Mouse (Mus musculus) forebrain, embryonic 13.5 days (tissue): ENCODE data around the gene Lipt2. TPM values are rescaled to one million over a fixed set of nuclear protein-coding genes. Genes with fewer than 3 reads are reported as not detected.

Experiments
- ATAC-seq: fragments of 200-750 bp; cut with Nextera tagmentation; 2 replicates; pipeline ENCODE4 v1.8.0; 2017
- H3K27ac ChIP-seq: fragments of 300-500 bp; sonication (generic); 2 replicates; pipeline ENCODE4 v1.5.1; 2015; ENCODE audit warnings: inconsistent platforms, mild to moderate bottlenecking, moderate library complexity
- H3K27me3 ChIP-seq: fragments of 300-500 bp; sonication (generic); 2 replicates; pipeline ENCODE4 v1.6.1; 2015; ENCODE audit warnings: mild to moderate bottlenecking, inconsistent platforms
- H3K36me3 ChIP-seq: fragments of 300-500 bp; sonication (generic); 2 replicates; pipeline ENCODE4 v1.6.1; 2015; ENCODE audit warnings: mild to moderate bottlenecking, inconsistent platforms; ENCODE audit not compliant: poor library complexity, severe bottlenecking
- H3K4me1 ChIP-seq: fragments of 300-500 bp; sonication (generic); 2 replicates; pipeline ENCODE4 v1.6.1; 2015; ENCODE audit warnings: inconsistent platforms
- H3K4me2 ChIP-seq: fragments of 300-500 bp; sonication (generic); 2 replicates; pipeline ENCODE4 v1.6.1; 2015; ENCODE audit warnings: inconsistent platforms, mild to moderate bottlenecking, moderate library complexity
- H3K4me3 ChIP-seq: fragments of 300-500 bp; sonication (generic); 2 replicates; pipeline ENCODE4 v1.5.1; 2015; ENCODE audit warnings: mild to moderate bottlenecking, inconsistent platforms
- H3K9ac ChIP-seq: fragments of 300-500 bp; sonication (generic); 2 replicates; pipeline ENCODE4 v1.6.1; 2015; ENCODE audit warnings: mild to moderate bottlenecking, inconsistent platforms
- H3K9me3 ChIP-seq: fragments of 300-500 bp; sonication (generic); replicated peaks from 2 replicates; pipeline ENCODE4 v1.6.1; 2016; ENCODE audit warnings: inconsistent platforms
- WGBS: fragments of 180-500 bp; shearing (Covaris S2); methylation state at CpG from one replicate; pipeline ENCODE4 v1.1.7; 2015; 5-methylcytosine and 5-hydroxymethylcytosine counted together
- polyA plus RNA-seq: library from polyadenylated mRNA; unstranded; fragments of >200 nt; fragmentation: Nextera tagmentation; extraction: Ambion mirVana; gene quantifications from 2 replicates; pipeline ENCODE4 v1.2.1, GENCODE M21; 2015

The Lipt2 gene
- 16.3 and 17.1 TPM in 2 replicates for polyA plus RNA-seq

- Histone ChIP-seq H3K36me3 (no peaks in the 10 kb centered on the region), H3K9ac (peak within 1 kb of the TSS; percentile 83), H3K9me3 (no peaks in the 10 kb centered on the region), H3K27me3 (no peaks in the 10 kb centered on the region), H3K27ac (peak within 1 kb of the TSS; percentile 85), H3K4me1 (peaks cover 5% of the 10 kb centered on the region; the same call in 1 of the 2 replicates), H3K4me2 (peak within 1 kb of the TSS; percentile 87), H3K4me3 (peak within 1 kb of the TSS; percentile 87)
- under 1% methylated on average over 78 of the region's 78 CpGs for WGBS
- peak; percentile 97 for ATAC-seq
Observed at GRCm38 (mm10) chr7:100159105-100159841, at the start of gene Lipt2. Lipt2 (plus strand) TSS chr7:100159277.

- H3K4me1 ChIP-seq: no peaks in the 10 kb centered on the region
- no peak for ATAC-seq
- no peaks in the 10 kb centered on the region for H3K9me3 ChIP-seq
- 61% methylated on average over 10 of the region's 10 CpGs for WGBS
- H3K27ac ChIP-seq: no peak overlapping the region
- H3K36me3 ChIP-seq: peaks cover 55% of the 10 kb centered on the region
- no peak overlapping the region for H3K4me2 ChIP-seq
- no peaks in the 10 kb centered on the region for H3K27me3 ChIP-seq
- H3K9ac ChIP-seq: no peak overlapping the region
- H3K4me3 ChIP-seq: no peak overlapping the region
Observed at GRCm38 (mm10) chr7:100111506-100111905, 47.6 kb upstream of the Lipt2 start.

- H3K27ac ChIP-seq: no peak overlapping the region
- 84% methylated on average over 7 of the region's 7 CpGs for WGBS
Observed at GRCm38 (mm10) chr7:100113821-100114220, 45.3 kb upstream of the Lipt2 start.

GRCm38 (mm10) chr7:100114279-100114678 is 44.8 kb upstream of the Lipt2 start:
- H3K27me3 ChIP-seq: no peaks in the 10 kb centered on the region

More at GRCm38 (mm10) chr7:100113821-100114220, 45.3 kb upstream of the Lipt2 start:
- Histone ChIP-seq H3K4me2 (no peak overlapping the region), H3K36me3 (peaks cover 68% of the 10 kb centered on the region), H3K4me1 (no peaks in the 10 kb centered on the region), H3K9ac (no peak overlapping the region), H3K27me3 (no peaks in the 10 kb centered on the region), H3K9me3 (no peaks in the 10 kb centered on the region), H3K4me3 (no peak overlapping the region)
- no peak for ATAC-seq

GRCm38 (mm10) chr7:100120791-100121261 is 38.3 kb upstream of the Lipt2 start:
- Histone ChIP-seq H3K27ac (peak overlapping the region; percentile 75), H3K4me2 (peak overlapping the region; percentile 67), H3K9me3 (no peaks in the 10 kb centered on the region), H3K27me3 (no peaks in the 10 kb centered on the region), H3K9ac (peak overlapping the region; percentile 92), H3K4me3 (peak overlapping the region; percentile 97), H3K4me1 (peaks cover 20% of the 10 kb centered on the region), H3K36me3 (peaks cover 33% of the 10 kb centered on the region)
- 0% methylated on average over 25 of the region's 25 CpGs for WGBS
- peak; percentile 58 for ATAC-seq

More at GRCm38 (mm10) chr7:100114279-100114678, 44.8 kb upstream of the Lipt2 start:
- Histone ChIP-seq H3K4me3 (no peak overlapping the region), H3K4me2 (no peak overlapping the region), H3K9ac (no peak overlapping the region), H3K36me3 (peaks cover 72% of the 10 kb centered on the region), H3K9me3 (no peaks in the 10 kb centered on the region), H3K4me1 (no peaks in the 10 kb centered on the region), H3K27ac (no peak overlapping the region)
- 88% methylated on average over 6 of the region's 6 CpGs for WGBS
- no peak for ATAC-seq

GRCm38 (mm10) chr7:100121376-100121789 is 37.7 kb upstream of the Lipt2 start, which contains the start of gene Pold3:
Pold3 (minus strand) TSS chr7:100121565.
- WGBS: under 1% methylated on average over 33 of the region's 33 CpGs
- peak within 1 kb of the TSS; percentile 75 for H3K27ac ChIP-seq
- H3K9ac ChIP-seq: peak within 1 kb of the TSS; percentile 92
- peak; percentile 97 for ATAC-seq
- no peaks in the 10 kb centered on the region for H3K27me3 ChIP-seq
- peak within 1 kb of the TSS; percentile 67 for H3K4me2 ChIP-seq
- H3K36me3 ChIP-seq: peaks cover 28% of the 10 kb centered on the region
- H3K4me3 ChIP-seq: peak within 1 kb of the TSS; percentile 97
- H3K4me1 ChIP-seq: peaks cover 20% of the 10 kb centered on the region
- H3K9me3 ChIP-seq: no peaks in the 10 kb centered on the region

GRCm38 (mm10) chr7:100123486-100123885 is 35.6 kb upstream of the Lipt2 start:
- Histone ChIP-seq H3K27ac (no peak overlapping the region), H3K9me3 (no peaks in the 10 kb centered on the region), H3K4me1 (peaks cover 20% of the 10 kb centered on the region), H3K36me3 (peaks cover 7% of the 10 kb centered on the region), H3K4me3 (no peak overlapping the region), H3K27me3 (no peaks in the 10 kb centered on the region), H3K9ac (no peak overlapping the region), H3K4me2 (no peak overlapping the region)
- WGBS: 58% methylated on average over 6 of the region's 6 CpGs
- no peak for ATAC-seq

GRCm38 (mm10) chr7:100124211-100124610 is 34.9 kb upstream of the Lipt2 start:
- 79% methylated on average over 2 of the region's 2 CpGs for WGBS
- H3K4me1 ChIP-seq: peaks cover 20% of the 10 kb centered on the region
- no peak overlapping the region for H3K27ac ChIP-seq
- no peak overlapping the region for H3K4me3 ChIP-seq
- H3K9me3 ChIP-seq: no peaks in the 10 kb centered on the region
- H3K27me3 ChIP-seq: no peaks in the 10 kb centered on the region
- H3K36me3 ChIP-seq: 0 out of 2 replicates have a peak, but pooled peaks cover under 1% of the 10 kb centered on the region
- H3K9ac ChIP-seq: no peak overlapping the region
- no peak for ATAC-seq
- no peak overlapping the region for H3K4me2 ChIP-seq

GRCm38 (mm10) chr7:100125166-100125565 is 33.9 kb upstream of the Lipt2 start:
- Histone ChIP-seq H3K4me1 (peaks cover 13% of the 10 kb centered on the region), H3K4me3 (no peak overlapping the region)
- ATAC-seq: no peak

GRCm38 (mm10) chr7:100126514-100126913 is 32.6 kb upstream of the Lipt2 start:
- WGBS: 74% methylated on average over 7 of the region's 7 CpGs
- 0 out of 2 replicates have a peak, but pooled peaks cover 7% of the 10 kb centered on the region for H3K4me1 ChIP-seq
- H3K36me3 ChIP-seq: no peaks in the 10 kb centered on the region
- no peak overlapping the region for H3K9ac ChIP-seq
- no peaks in the 10 kb centered on the region for H3K27me3 ChIP-seq
- no peaks in the 10 kb centered on the region for H3K9me3 ChIP-seq
- no peak overlapping the region for H3K27ac ChIP-seq
- no peak overlapping the region for H3K4me3 ChIP-seq
- ATAC-seq: no peak
- H3K4me2 ChIP-seq: no peak overlapping the region

More at GRCm38 (mm10) chr7:100125166-100125565, 33.9 kb upstream of the Lipt2 start:
- no peak overlapping the region for H3K27ac ChIP-seq
- 71% methylated on average over 4 of the region's 4 CpGs for WGBS
- H3K36me3 ChIP-seq: no peaks in the 10 kb centered on the region
- H3K27me3 ChIP-seq: no peaks in the 10 kb centered on the region
- H3K9ac ChIP-seq: no peak overlapping the region
- no peak overlapping the region for H3K4me2 ChIP-seq
- no peaks in the 10 kb centered on the region for H3K9me3 ChIP-seq

- no peak overlapping the region for H3K9ac ChIP-seq
- no peak for ATAC-seq
- H3K4me2 ChIP-seq: no peak overlapping the region
- H3K4me3 ChIP-seq: no peak overlapping the region
- H3K36me3 ChIP-seq: no peaks in the 10 kb centered on the region
- H3K27me3 ChIP-seq: no peaks in the 10 kb centered on the region
- WGBS: 88% methylated on average over 7 of the region's 7 CpGs
- H3K9me3 ChIP-seq: no peaks in the 10 kb centered on the region
- no peaks in the 10 kb centered on the region for H3K4me1 ChIP-seq
- no peak overlapping the region for H3K27ac ChIP-seq
Observed at GRCm38 (mm10) chr7:100128262-100129041, 30.6 kb upstream of the Lipt2 start.

- ATAC-seq: no peak
- Histone ChIP-seq H3K27ac (no peak overlapping the region), H3K9ac (no peak overlapping the region), H3K4me2 (no peak overlapping the region), H3K4me3 (no peak overlapping the region), H3K36me3 (no peaks in the 10 kb centered on the region), H3K9me3 (no peaks in the 10 kb centered on the region), H3K27me3 (no peaks in the 10 kb centered on the region), H3K4me1 (no peaks in the 10 kb centered on the region)
- WGBS: 83% methylated on average over 6 of the region's 6 CpGs
Observed at GRCm38 (mm10) chr7:100130592-100130991, 28.5 kb upstream of the Lipt2 start.
